Mouse (Mus musculus) liver, embryonic 14.5 days (tissue): ENCODE measurements at regions not wholly inside any gene's neighbourhood (a gene's known extent, or its start where the extent isn't known, plus 50 kb on each side); places are given as distances from the start of the nearest gene placed in this dataset.

Source experiments
- ATAC-seq: fragments of 200-750 bp; cut with Nextera tagmentation; 2 replicates; pipeline ENCODE4 v1.8.0; 2017; ENCODE audit warnings: moderate number of reproducible peaks, mild to moderate bottlenecking, moderate library complexity; ENCODE audit not compliant: insufficient read depth
- DNase-seq, 3 experiments: peaks; one replicate each; pipeline ENCODE4 v3.0.0-alpha.2; 2012 to 2013; ENCODE audit warnings: low read depth in 3 of 3, low spot score in 3 of 3
- H3K27ac ChIP-seq: fragments of 300-500 bp; sonication (generic); 2 replicates; pipeline ENCODE4 v1.5.1; 2014; ENCODE audit warnings: moderate library complexity, mild to moderate bottlenecking, control low read depth, inconsistent platforms
- H3K27me3 ChIP-seq: fragments of 300-500 bp; sonication (generic); 2 replicates; pipeline ENCODE4 v1.6.1; 2014; ENCODE audit warnings: mild to moderate bottlenecking, low read length, moderate library complexity; ENCODE audit not compliant: control insufficient read depth, insufficient read depth
- H3K36me3 ChIP-seq: fragments of 300-500 bp; sonication (generic); replicated peaks from 2 replicates; pipeline ENCODE4 v1.6.1; 2014; ENCODE audit warnings: low read depth; ENCODE audit not compliant: control insufficient read depth, insufficient read depth
- H3K4me1 ChIP-seq, 2 experiments: fragments of 200-500 bp in 1 of 2; fragments of 300-500 bp in 1 of 2; sonication (generic) in 1 of 2; replicated peaks; 2 replicates each; pipeline ENCODE4 v1.6.1; 2012 to 2014; ENCODE audit warnings: antibody characterized with exemption in 1 of 2, inconsistent platforms in 1 of 2, low read length in 1 of 2; ENCODE audit not compliant: control insufficient read depth in 2 of 2, insufficient read depth in 2 of 2
- H3K4me2 ChIP-seq: fragments of 300-500 bp; sonication (generic); 2 replicates; pipeline ENCODE4 v1.6.1; 2014; ENCODE audit warnings: low read depth, mild to moderate bottlenecking, control low read depth, moderate library complexity
- H3K4me3 ChIP-seq, 2 experiments: fragments of 200-500 bp in 1 of 2; fragments of 300-500 bp in 1 of 2; sonication (generic) in 1 of 2; 2 replicates each; pipeline ENCODE4 v1.5.1; 2012 to 2014; ENCODE audit warnings: low read depth in 2 of 2, low read length in 2 of 2, mild to moderate bottlenecking in 2 of 2, control low read depth in 1 of 2, inconsistent platforms in 1 of 2, moderate library complexity in 1 of 2; ENCODE audit not compliant: insufficient read depth in 1 of 2
- H3K9ac ChIP-seq: fragments of 300-500 bp; sonication (generic); replicated peaks from 2 replicates; pipeline ENCODE4 v1.6.1; 2014; ENCODE audit warnings: mild to moderate bottlenecking, control low read depth, moderate library complexity
- H3K9me3 ChIP-seq: fragments of 300-500 bp; sonication (generic); 2 replicates; pipeline ENCODE4 v1.6.1; 2016; ENCODE audit warnings: low read length, mixed read lengths; ENCODE audit not compliant: control insufficient read depth
- CTCF ChIP-seq: IDR thresholded peaks from 2 replicates; pipeline ENCODE4 v1.5.1; 2016; ENCODE audit warnings: antibody characterized with exemption, low read depth, control low read depth
- EP300 ChIP-seq: IDR thresholded peaks from 2 replicates; pipeline ENCODE4 v1.6.1; 2016; ENCODE audit warnings: antibody characterized with exemption, low read depth
- WGBS: fragments of 180-500 bp; shearing (Covaris S2); extraction: QIAGEN DNeasy Blood & Tissue Kit; methylation state at CpG from one replicate; pipeline ENCODE4 v1.1.7; 2014; ENCODE audit not compliant: insufficient replicate concordance; 5-methylcytosine and 5-hydroxymethylcytosine counted together

- DNase-seq, result no peak
- Histone ChIP-seq H3K9me3 (no peaks in the 10 kb centered on the region), H3K27ac (no peak overlapping the region), H3K4me1 (no peaks in the 10 kb centered on the region), H3K4me3 (no peak overlapping the region), H3K27me3 (no peaks in the 10 kb centered on the region), H3K4me2 (no peak overlapping the region), H3K9ac (no peak overlapping the region), H3K36me3 (no peaks in the 10 kb centered on the region)
- peak; percentile 61; the same call in 1 of the 2 replicates for ATAC-seq
- no peak for TF ChIP-seq CTCF
- TF ChIP-seq EP300, result peak; percentile 17; the same call in 1 of the 2 replicates
These were observed 1031.7 kb downstream of the Lrfn5 start for GRCm38 (mm10) chr12:62554622-62555021.

DNA sequence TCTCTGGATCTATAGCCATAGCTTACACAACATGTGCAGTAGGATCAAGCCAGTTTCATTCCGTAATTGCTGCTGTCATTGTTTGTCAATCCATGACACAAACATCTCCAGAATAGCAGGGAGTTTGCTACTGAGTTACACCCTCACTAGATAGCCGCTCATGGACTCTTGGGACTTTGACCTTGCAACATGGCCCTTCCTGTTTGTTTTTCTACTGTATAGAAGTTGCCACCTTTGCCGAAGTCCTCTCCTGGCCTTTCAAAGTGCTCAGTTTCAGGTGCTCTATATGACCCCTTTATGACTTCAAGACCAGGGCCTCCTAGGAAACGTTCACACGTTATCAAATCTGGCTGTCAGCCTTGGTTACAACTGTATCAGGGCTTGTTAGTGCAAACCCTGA, 1040.8 kb downstream of the Lrfn5 start:
- ATAC-seq, result no peak
- WGBS, result 53% methylated on average over 5 of the region's 5 CpGs

More for the DNA sequence above, 1040.8 kb downstream of the Lrfn5 start:
- Histone ChIP-seq H3K36me3 (no peaks in the 10 kb centered on the region), H3K9ac (no peak overlapping the region), H3K4me3 (no peak overlapping the region), H3K9me3 (no peaks in the 10 kb centered on the region), H3K27me3 (no peaks in the 10 kb centered on the region), H3K4me2 (no peak overlapping the region), H3K4me1 (no peaks in the 10 kb centered on the region), H3K27ac (no peak overlapping the region)
- no peak for DNase-seq
- TF ChIP-seq CTCF (no peak), EP300 (no peak)
